In genomic region chr6:59199021-59199420, GRCm38 (mm10) we compare ENCODE assay signal across 18 mouse cellular contexts. TPM values are rescaled to one million over a fixed set of nuclear protein-coding genes. Genes with fewer than 3 reads are reported as not detected.
A peak's percentile ranks its signal among the peaks of the same experiment; 100 is the strongest.
DNase-seq lines count a peak whose midpoint lies in the region; ATAC-seq lines count a peak whose summit lies in the region.
"Had no signal": no experiment of that assay in that cellular context is flagged by ENCODE, and none has a peak within 500 bp of the region (broad histone marks: within the 10 kb centered on the region; RNA-seq: fewer than 3 reads in every experiment).

No protein-coding gene starts in this region.

- DNase-seq in heart, adult 11 months, result peak; percentile 23
- DNase-seq in heart, adult 8-10 months (ENCODE audit: low spot score), result no peak
- DNase-seq in ES-CJ7 (ENCODE audit: low read depth, low spot score) (peak; percentile 37), ZHBTc4 (ENCODE audit: low read depth, low spot score) (peak; percentile 66)
- no peak for DNase-seq in frontal cortex, adult 2 months (ENCODE audit: extremely low spot score in 1 of 2, low spot score in 1 of 2)
- no peak for DNase-seq in urinary bladder, postnatal 14 days (ENCODE audit: low spot score)
- DNase-seq: adrenal gland, adult 8-10 months; adrenal gland, postnatal 14 days; adrenal gland, postnatal 36 days; cerebellum, adult 11-12 months; cerebellum, adult 2 months; cerebellum, adult 9-10 months; cerebellum, postnatal 25 days had no signal

- ATAC-seq in CD4-positive, CD25-positive, alpha-beta regulatory T cell, adult 4 months, result no peak
- ATAC-seq: activated CD4-positive, CD25-positive, alpha-beta regulatory T cell, adult 4 months; forebrain, embryonic 13.5 days; forebrain, embryonic 15.5 days; Patski had no signal

RNA-seq across cellular contexts. Expression of gene Tigd2, which starts 9.6 kb away (rescaled TPM):
- total RNA-seq in heart, adult 8-10 months (2022), result 10 to 100 TPM; 10.7 to 14.2 (median 12.3) TPM
- polyA plus RNA-seq in frontal cortex, adult 2 months (2012; rRNA removed), result 5.0 and 5.4 TPM in 2 replicates
- polyA plus RNA-seq in CD4-positive, CD25-positive, alpha-beta regulatory T cell, adult 4 months (2017; shearing (Covaris generic)), result 10 to 100 TPM; 23.9 to 26.5 TPM

Comparison
In these comparisons a context has a peak if more than half of its experiments do, and no peak if none do; other contexts are left out.
1. DNase-seq: peak in heart, adult 11 months (single experiment), ES-CJ7 (single experiment) and ZHBTc4 (single experiment); none in heart, adult 8-10 months (single experiment), frontal cortex, adult 2 months (0 of 2) and urinary bladder, postnatal 14 days (single experiment).